10 mouse cellular contexts compared by ENCODE assay signal in the genomic region with DNA sequence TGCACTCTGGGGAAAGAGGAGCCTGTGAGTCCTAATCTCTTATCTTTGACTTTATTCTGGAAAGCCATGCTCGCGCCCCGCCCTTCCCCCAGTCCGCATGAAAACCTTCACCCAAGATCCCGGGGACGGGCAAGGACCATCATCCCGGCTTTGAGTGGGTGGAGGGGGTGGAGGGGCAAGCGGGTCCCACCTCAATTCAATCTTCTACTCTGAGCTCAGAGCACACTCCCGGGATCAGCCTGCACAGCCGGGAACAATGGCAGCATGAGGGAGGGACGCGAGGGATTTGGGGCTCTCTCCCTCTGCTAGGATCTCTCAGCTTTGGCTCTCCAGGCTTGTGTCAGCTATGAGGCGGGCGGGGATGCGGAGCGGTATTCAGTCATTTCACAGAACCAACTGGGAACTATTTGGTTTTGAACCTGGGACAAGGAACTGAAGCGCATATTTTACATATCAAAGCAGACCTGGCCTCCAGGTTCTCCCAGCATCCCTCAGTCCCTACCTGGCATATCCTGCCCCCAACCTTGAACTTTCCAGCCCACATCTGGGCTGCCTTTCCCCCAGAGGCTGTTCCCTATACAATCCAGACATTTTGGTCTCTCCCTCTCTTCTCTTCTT.
DNase-seq lines count a peak whose midpoint lies in the region; ATAC-seq and TF ChIP-seq lines count a peak whose summit lies in the region.
"Had no signal": no experiment of that assay in that cellular context is flagged by ENCODE, and none has a peak within 500 bp of the region (broad histone marks: within the 10 kb centered on the region; RNA-seq: fewer than 3 reads in every experiment).

No protein-coding gene starts in this region.

- H3K27ac ChIP-seq in kidney, postnatal 0 days, result no peak overlapping the region
- peak overlapping the region; percentile 78 for H3K27ac ChIP-seq in embryonic facial prominence, embryonic 10.5 days (replicated peaks)
- no peak overlapping the region for H3K27ac ChIP-seq in hindbrain, embryonic 16.5 days (ENCODE audit: low read depth, low read length)
- no peak overlapping the region for H3K27ac ChIP-seq in neural tube, embryonic 13.5 days (replicated peaks)
- no peak overlapping the region for H3K27ac ChIP-seq in thymus, adult 2 months (ENCODE audit: control insufficient read depth, insufficient read depth, low read length)
- H3K27ac ChIP-seq: liver, embryonic 13.5 days had no signal

- H3K27me3 ChIP-seq in kidney, postnatal 0 days (ENCODE audit: insufficient read depth, low read length), result no peaks in the 10 kb centered on the region
- peaks cover 57% of the 10 kb centered on the region for H3K27me3 ChIP-seq in embryonic facial prominence, embryonic 10.5 days (replicated peaks; ENCODE audit: low read depth, poor library complexity, severe bottlenecking)
- H3K27me3 ChIP-seq in hindbrain, embryonic 16.5 days (replicated peaks; ENCODE audit: control insufficient read depth, insufficient read depth, low read length), result no peaks in the 10 kb centered on the region
- peaks cover 7% of the 10 kb centered on the region; the same call in 1 of the 2 replicates for H3K27me3 ChIP-seq in neural tube, embryonic 13.5 days
- no peaks in the 10 kb centered on the region for H3K27me3 ChIP-seq in thymus, adult 2 months (ENCODE audit: control insufficient read depth, insufficient read depth, low read length)

- no peak for TF ChIP-seq CTCF in kidney, postnatal 0 days (IDR thresholded peaks at IDR 0.05; ENCODE audit: low read depth)
- no peak for TF ChIP-seq CTCF in thymus, adult 2 months (IDR thresholded peaks at IDR 0.05; ENCODE audit: borderline replicate concordance, control insufficient read depth, extremely low read depth, insufficient read depth, low read length, poor library complexity)

- no peaks in the 10 kb centered on the region for H3K36me3 ChIP-seq in kidney, postnatal 0 days (ENCODE audit: insufficient read depth, low read length)
- H3K36me3 ChIP-seq in embryonic facial prominence, embryonic 10.5 days (replicated peaks), result no peaks in the 10 kb centered on the region
- no peaks in the 10 kb centered on the region for H3K36me3 ChIP-seq in hindbrain, embryonic 16.5 days (ENCODE audit: control insufficient read depth, insufficient read depth, low read length)
- H3K36me3 ChIP-seq in neural tube, embryonic 13.5 days, result no peaks in the 10 kb centered on the region
- no peaks in the 10 kb centered on the region for H3K36me3 ChIP-seq in thymus, adult 2 months (ENCODE audit: control insufficient read depth, insufficient read depth, low read length)
- H3K36me3 ChIP-seq: liver, embryonic 13.5 days had no signal

- H3K4me3 ChIP-seq in kidney, postnatal 0 days (replicated peaks; ENCODE audit: low read depth, low read length), result 0 out of 2 replicates have a peak overlapping the region, but pooled peaks have one; percentile 9
- H3K4me3 ChIP-seq in embryonic facial prominence, embryonic 10.5 days, result peak overlapping the region; percentile 46
- peak overlapping the region; percentile 23 for H3K4me3 ChIP-seq in hindbrain, embryonic 16.5 days (ENCODE audit: low read length)
- H3K4me3 ChIP-seq in neural tube, embryonic 13.5 days, result peak overlapping the region; percentile 14; the same call in 1 of the 2 replicates
- no peak overlapping the region for H3K4me3 ChIP-seq in thymus, adult 2 months (ENCODE audit: control insufficient read depth, insufficient read depth, low read length)
- H3K4me3 ChIP-seq: liver, embryonic 13.5 days had no signal

- peak overlapping the region; percentile 41 for H3K4me2 ChIP-seq in kidney, postnatal 0 days (ENCODE audit: low read length)
- H3K4me2 ChIP-seq in hindbrain, embryonic 16.5 days (ENCODE audit: low read length), result peak overlapping the region; percentile 52
- peak overlapping the region; percentile 48 for H3K4me2 ChIP-seq in neural tube, embryonic 13.5 days
- H3K4me2 ChIP-seq: liver, embryonic 13.5 days had no signal

- H3K9ac ChIP-seq in kidney, postnatal 0 days (ENCODE audit: low read depth, low read length), result no peak overlapping the region
- H3K9ac ChIP-seq in hindbrain, embryonic 16.5 days (ENCODE audit: low read depth, low read length), result peak overlapping the region; percentile 50
- H3K9ac ChIP-seq in neural tube, embryonic 13.5 days, result peak overlapping the region; percentile 41; the same call in 1 of the 2 replicates
- H3K9ac ChIP-seq: liver, embryonic 13.5 days had no signal

- no peak for TF ChIP-seq POLR2A in thymus, adult 2 months (IDR thresholded peaks at IDR 0.05; ENCODE audit: control insufficient read depth, extremely low read depth, insufficient read depth, low read length, poor library complexity)

- no peaks in the 10 kb centered on the region for H3K9me3 ChIP-seq in kidney, postnatal 0 days (replicated peaks; ENCODE audit: low read length)
- H3K9me3 ChIP-seq in embryonic facial prominence, embryonic 10.5 days, result no peaks in the 10 kb centered on the region
- H3K9me3 ChIP-seq in hindbrain, embryonic 16.5 days (ENCODE audit: control insufficient read depth, low read length), result no peaks in the 10 kb centered on the region
- H3K9me3 ChIP-seq in neural tube, embryonic 13.5 days, result no peaks in the 10 kb centered on the region
- H3K9me3 ChIP-seq: liver, embryonic 13.5 days had no signal

- WGBS in kidney, postnatal 0 days, result 7% methylated on average over 17 of the region's 17 CpGs
- WGBS in embryonic facial prominence, embryonic 10.5 days, result 2% methylated on average over 17 of the region's 17 CpGs
- WGBS in hindbrain, embryonic 16.5 days, result 5% methylated on average over 17 of the region's 17 CpGs
- 9% methylated on average over 17 of the region's 17 CpGs for WGBS in neural tube, embryonic 13.5 days
- WGBS in thymus, adult 2 months, result 15% methylated on average over 17 of the region's 17 CpGs

- intact Hi-C loops in gastrocnemius, postnatal 36 days (cut with DNase I), result no loop called here

- ATAC-seq in kidney, postnatal 0 days (replicated peaks; ENCODE audit: low FRiP score, low read depth), result no peak
- no peak for ATAC-seq in hindbrain, embryonic 16.5 days
- ATAC-seq in neural tube, embryonic 13.5 days (ENCODE audit: low read depth), result no peak

- H3K4me1 ChIP-seq in kidney, postnatal 0 days (replicated peaks; ENCODE audit: insufficient read depth, low read length), result no peaks in the 10 kb centered on the region
- H3K4me1 ChIP-seq in embryonic facial prominence, embryonic 10.5 days, result peaks cover 19% of the 10 kb centered on the region
- peaks cover 2% of the 10 kb centered on the region; the same call in 1 of the 2 replicates for H3K4me1 ChIP-seq in hindbrain, embryonic 16.5 days (ENCODE audit: control insufficient read depth, insufficient read depth, low read depth, low read length)
- H3K4me1 ChIP-seq in neural tube, embryonic 13.5 days (replicated peaks), result peaks cover 3% of the 10 kb centered on the region; the same call in 1 of the 2 replicates
- no peaks in the 10 kb centered on the region for H3K4me1 ChIP-seq in thymus, adult 2 months (replicated peaks; ENCODE audit: control insufficient read depth, insufficient read depth, low read length)
- H3K4me1 ChIP-seq: liver, embryonic 13.5 days had no signal

- DNase-seq in kidney, postnatal 0 days (ENCODE audit: low spot score), result peak; percentile 35
- DNase-seq in kidney, postnatal 14 days, result no peak
- peak; percentile 40 for DNase-seq in embryonic facial prominence, embryonic 10.5 days (ENCODE audit: low spot score)
- no peak for DNase-seq in thymus, adult 2 months
- DNase-seq in urinary bladder, adult 2 months (ENCODE audit: low spot score), result no peak
- DNase-seq in gastrocnemius, postnatal 36 days, result no peak
- DNase-seq: cerebellum, adult 18-20 months; liver, embryonic 13.5 days had no signal

Comparison
In these comparisons a context has a peak if more than half of its experiments do, and no peak if none do; other contexts are left out.
1. DNase-seq: peak in kidney, postnatal 0 days (single experiment) and embryonic facial prominence, embryonic 10.5 days (single experiment); none in kidney, postnatal 14 days (single experiment), thymus, adult 2 months (single experiment), urinary bladder, adult 2 months (single experiment) and gastrocnemius, postnatal 36 days (0 of 2).
2. Peak in every context shown above with its lines, with median percentiles within 50 percentile points of each other: H3K4me2 ChIP-seq.